Mouse (Mus musculus) layer of hippocampus, adult 9-10 months (tissue): ENCODE measurements at regions not wholly inside any gene's neighbourhood (a gene's known extent, or its start where the extent isn't known, plus 50 kb on each side); places are given as distances from the start of the nearest gene placed in this dataset.
"Not testable (repeated sequence)": the region's sequence is repeated elsewhere in the genome, so short reads cannot be mapped to it uniquely, and the experiment has no call there.

ENCODE experiments used
- DNase-seq: peaks from one replicate; pipeline ENCODE4 v3.0.0; 2022; ENCODE audit warnings: low spot score

- no peak for DNase-seq
Observed at GRCm38 (mm10) chr6:143437367-143438271, 270.6 kb downstream of the Etnk1 start.

GRCm38 (mm10) chr6:143438272-143438591 is 271.2 kb downstream of the Etnk1 start:
- no peak for DNase-seq

- DNase-seq = no peak
Observed at GRCm38 (mm10) chr6:143439484-143439883, 272.5 kb downstream of the Etnk1 start.

- no peak for DNase-seq
Observed at GRCm38 (mm10) chr6:143440237-143440950, 273.4 kb downstream of the Etnk1 start.

- DNase-seq = no peak
Observed at GRCm38 (mm10) chr6:143442361-143442760, 275.3 kb downstream of the Etnk1 start.

GRCm38 (mm10) chr6:143443446-143443845 is 276.4 kb downstream of the Etnk1 start:
- no peak for DNase-seq

- DNase-seq = no peak
Observed at GRCm38 (mm10) chr6:143444782-143445181, 277.8 kb downstream of the Etnk1 start.

GRCm38 (mm10) chr6:143445834-143446552 is 279.0 kb downstream of the Etnk1 start:
- no peak for DNase-seq

- no peak for DNase-seq
Observed at GRCm38 (mm10) chr6:143447060-143447459, 280.0 kb downstream of the Etnk1 start.

GRCm38 (mm10) chr6:143449071-143449470 is 282.1 kb downstream of the Etnk1 start:
- DNase-seq = no peak

- DNase-seq = no peak
Observed at GRCm38 (mm10) chr6:143451869-143452268, 284.8 kb downstream of the Etnk1 start.

- no peak for DNase-seq
Observed at GRCm38 (mm10) chr6:143454695-143455218, 287.7 kb downstream of the Etnk1 start.

GRCm38 (mm10) chr6:143464907-143465537 is 298.0 kb downstream of the Etnk1 start:
- no peak for DNase-seq

GRCm38 (mm10) chr6:143472676-143473075 is 305.7 kb downstream of the Etnk1 start:
- not testable (repeated sequence) for DNase-seq

GRCm38 (mm10) chr6:143474396-143474795 is 307.4 kb downstream of the Etnk1 start:
- DNase-seq = no peak

GRCm38 (mm10) chr6:143475296-143475695 is 308.3 kb downstream of the Etnk1 start:
- DNase-seq = no peak

GRCm38 (mm10) chr6:143477396-143477795 is 310.4 kb downstream of the Etnk1 start:
- DNase-seq = no peak

- no peak for DNase-seq
Observed at GRCm38 (mm10) chr6:143479239-143479638, 312.2 kb downstream of the Etnk1 start.

- DNase-seq = no peak
Observed at GRCm38 (mm10) chr6:143479701-143480388, 312.8 kb downstream of the Etnk1 start.

- DNase-seq = no peak
Observed at GRCm38 (mm10) chr6:143482272-143482671, 315.3 kb downstream of the Etnk1 start.

GRCm38 (mm10) chr6:143482868-143483267 is 315.8 kb downstream of the Etnk1 start:
- DNase-seq = no peak
